Mouse (Mus musculus) urinary bladder, postnatal 25 days (tissue): ENCODE measurements around the gene Serf2.

ENCODE experiments used
- DNase-seq: peaks from one replicate; pipeline ENCODE4 v3.0.0; 2022; ENCODE audit warnings: low spot score

Gene Serf2

GRCm38 (mm10) chr2:121448739-121449535 is at the start of gene Serf2:
Gene Serf2, plus strand, starts transcription at chr2:121449195.
- peak; percentile 99 for DNase-seq

- no peak for DNase-seq
Observed at GRCm38 (mm10) chr2:121403296-121403695, 45.7 kb upstream of the Serf2 start.

- peak; percentile 20 for DNase-seq
Observed at GRCm38 (mm10) chr2:121408160-121408559, 40.8 kb upstream of the Serf2 start.

- DNase-seq = peak; percentile 14
Observed at GRCm38 (mm10) chr2:121412843-121413386, 36.1 kb upstream of the Serf2 start.

GRCm38 (mm10) chr2:121413387-121414042 is 35.5 kb upstream of the Serf2 start, which contains the start of the genes Pdia3 and Catsper2:
Gene Pdia3, plus strand, starts transcription at chr2:121413775.
Gene Catsper2, minus strand, starts transcription at chr2:121413792.
- DNase-seq = peak; percentile 93

- no peak for DNase-seq
Observed at GRCm38 (mm10) chr2:121414139-121414685, 34.8 kb upstream of the Serf2 start.

- DNase-seq = no peak
Observed at GRCm38 (mm10) chr2:121415103-121415502, 33.9 kb upstream of the Serf2 start.

- DNase-seq = no peak
Observed at GRCm38 (mm10) chr2:121415591-121415990, 33.4 kb upstream of the Serf2 start.

GRCm38 (mm10) chr2:121416356-121416755 is 32.6 kb upstream of the Serf2 start:
- no peak for DNase-seq

- no peak for DNase-seq
Observed at GRCm38 (mm10) chr2:121418476-121418875, 30.5 kb upstream of the Serf2 start.

GRCm38 (mm10) chr2:121423166-121423565 is 25.8 kb upstream of the Serf2 start:
- DNase-seq = no peak

GRCm38 (mm10) chr2:121425890-121426289 is 23.1 kb upstream of the Serf2 start:
- DNase-seq = no peak

GRCm38 (mm10) chr2:121434854-121435253 is 14.1 kb upstream of the Serf2 start:
- no peak for DNase-seq

GRCm38 (mm10) chr2:121439746-121440145 is 9.2 kb upstream of the Serf2 start:
- no peak for DNase-seq

- no peak for DNase-seq
Observed at GRCm38 (mm10) chr2:121440834-121441605, 8.0 kb upstream of the Serf2 start.

- DNase-seq = no peak
Observed at GRCm38 (mm10) chr2:121441800-121442199, 7.2 kb upstream of the Serf2 start.

GRCm38 (mm10) chr2:121442259-121443067 is 6.5 kb upstream of the Serf2 start:
- DNase-seq = peak; percentile 68

GRCm38 (mm10) chr2:121443068-121443349 is 6.0 kb upstream of the Serf2 start:
- DNase-seq = no peak

GRCm38 (mm10) chr2:121444178-121444577 is 4.8 kb upstream of the Serf2 start, which contains the start of gene Ell3:
Gene Ell3, minus strand, starts transcription at chr2:121444278.
- DNase-seq = no peak

GRCm38 (mm10) chr2:121445117-121445516 is 3.9 kb upstream of the Serf2 start:
- no peak for DNase-seq

GRCm38 (mm10) chr2:121446506-121446905 is 2.5 kb upstream of the Serf2 start:
- no peak for DNase-seq
